Mouse (Mus musculus): ENCODE measurements around the gene Gabrb1. TPM values are rescaled to one million over a fixed set of nuclear protein-coding genes. Genes with fewer than 3 reads are reported as not detected.
"Not testable (repeated sequence)": the region's sequence is repeated elsewhere in the genome, so short reads cannot be mapped to it uniquely, and the experiment has no call there.

Gene Gabrb1
- total RNA-seq, 2 experiments from 2014 or later = 83.9 to 93.3 TPM

- intact Hi-C loops (cut with DNase I) = loop anchor here (10.0 kb wide), 1 partner anchor 89 kb away; no protein-coding TSS in a partner anchor
- no peak for DNase-seq (ENCODE audit: low spot score in 2 of 2)
Measured at GRCm38 (mm10) chr5:71976133-71976532, 318.2 kb downstream of the Gabrb1 start.

GRCm38 (mm10) chr5:71976571-71977061 lies 318.7 kb downstream of the Gabrb1 start:
- DNase-seq (ENCODE audit: low spot score in 2 of 2) = peak; percentile 50 to 60
- intact Hi-C loops (cut with DNase I) = loop anchor here (10.0 kb wide), 1 partner anchor 88 kb away; no protein-coding TSS in a partner anchor

GRCm38 (mm10) chr5:71986561-71986960 lies 328.6 kb downstream of the Gabrb1 start:
- no peak for DNase-seq (ENCODE audit: low spot score in 2 of 2)
- intact Hi-C loops (cut with DNase I) = no loop called here

- DNase-seq (ENCODE audit: low spot score in 2 of 2) = peak; percentile 48 to 49
- intact Hi-C loops (cut with DNase I) = no loop called here
Measured at GRCm38 (mm10) chr5:71986983-71987398, 329.1 kb downstream of the Gabrb1 start.

- intact Hi-C loops (cut with DNase I) = no loop called here
Measured at GRCm38 (mm10) chr5:71999466-71999865, 341.6 kb downstream of the Gabrb1 start.

GRCm38 (mm10) chr5:72003811-72004435 lies 346.0 kb downstream of the Gabrb1 start:
- no peak for DNase-seq (ENCODE audit: low spot score in 2 of 2)

More at GRCm38 (mm10) chr5:71999466-71999865, 341.6 kb downstream of the Gabrb1 start:
- DNase-seq (ENCODE audit: low spot score in 2 of 2) = no peak

GRCm38 (mm10) chr5:72036954-72037353 lies 379.0 kb downstream of the Gabrb1 start:
- intact Hi-C loops (cut with DNase I) = no loop called here
- DNase-seq (ENCODE audit: low spot score in 2 of 2) = no peak

More at GRCm38 (mm10) chr5:72003811-72004435, 346.0 kb downstream of the Gabrb1 start:
- intact Hi-C loops (cut with DNase I) = no loop called here

GRCm38 (mm10) chr5:72043226-72044151 lies 385.6 kb downstream of the Gabrb1 start:
- intact Hi-C loops (cut with DNase I) = no loop called here

GRCm38 (mm10) chr5:72046261-72046660 lies 388.3 kb downstream of the Gabrb1 start:
- intact Hi-C loops (cut with DNase I) = no loop called here
- no peak for DNase-seq (ENCODE audit: low spot score in 2 of 2)

More at GRCm38 (mm10) chr5:72043226-72044151, 385.6 kb downstream of the Gabrb1 start:
- no peak for DNase-seq (ENCODE audit: low spot score in 2 of 2)

- no peak for DNase-seq (ENCODE audit: low spot score in 2 of 2)
- intact Hi-C loops (cut with DNase I) = loop anchor here (10.0 kb wide), 1 partner anchor 89 kb away; no protein-coding TSS in a partner anchor
Measured at GRCm38 (mm10) chr5:72064079-72064478, 406.2 kb downstream of the Gabrb1 start.

- DNase-seq (ENCODE audit: low spot score in 2 of 2) = peak in 1 of 2 experiments; percentile 34
- intact Hi-C loops (cut with DNase I) = loop anchor here (10.0 kb wide), 1 partner anchor 94 kb away; no protein-coding TSS in a partner anchor
Measured at GRCm38 (mm10) chr5:72068826-72069225, 410.9 kb downstream of the Gabrb1 start.

- intact Hi-C loops (cut with DNase I) = loop anchor here (10.0 kb wide), 1 partner anchor 95 kb away; no protein-coding TSS in a partner anchor
- not testable (repeated sequence) for DNase-seq (ENCODE audit: low spot score in 2 of 2)
Measured at GRCm38 (mm10) chr5:72069398-72069797, 411.5 kb downstream of the Gabrb1 start.

- intact Hi-C loops (cut with DNase I) = no loop called here
- DNase-seq (ENCODE audit: low spot score in 2 of 2) = no peak
Measured at GRCm38 (mm10) chr5:72076781-72077180, 418.9 kb downstream of the Gabrb1 start.

- intact Hi-C loops (cut with DNase I) = no loop called here
- no peak for DNase-seq (ENCODE audit: low spot score in 2 of 2)
Measured at GRCm38 (mm10) chr5:72086518-72086917, 428.6 kb downstream of the Gabrb1 start.

GRCm38 (mm10) chr5:72094582-72094981 lies 436.7 kb downstream of the Gabrb1 start:
- intact Hi-C loops (cut with DNase I) = loop anchor here (2.0 to 10.0 kb wide), 3 partner anchors 392 to 592 kb away; partner anchors contain the start of gene Cox7b2
- no peak for DNase-seq (ENCODE audit: low spot score in 2 of 2)

- DNase-seq (ENCODE audit: low spot score in 2 of 2) = no peak
- intact Hi-C loops (cut with DNase I) = loop anchor here (2.0 to 10.0 kb wide), 2 partner anchors 550 to 592 kb away; partner anchors contain the start of gene Cox7b2
Measured at GRCm38 (mm10) chr5:72095015-72095414, 437.1 kb downstream of the Gabrb1 start.

- no peak for DNase-seq (ENCODE audit: low spot score in 2 of 2)
Measured at GRCm38 (mm10) chr5:72104274-72104921, 446.5 kb downstream of the Gabrb1 start.

GRCm38 (mm10) chr5:72122414-72123037 lies 464.6 kb downstream of the Gabrb1 start:
- intact Hi-C loops (cut with DNase I) = no loop called here

More at GRCm38 (mm10) chr5:72104274-72104921, 446.5 kb downstream of the Gabrb1 start:
- intact Hi-C loops (cut with DNase I) = no loop called here

GRCm38 (mm10) chr5:72126681-72127080 lies 468.8 kb downstream of the Gabrb1 start:
- no peak for DNase-seq (ENCODE audit: low spot score in 2 of 2)

More at GRCm38 (mm10) chr5:72122414-72123037, 464.6 kb downstream of the Gabrb1 start:
- DNase-seq (ENCODE audit: low spot score in 2 of 2) = no peak

More at GRCm38 (mm10) chr5:72126681-72127080, 468.8 kb downstream of the Gabrb1 start:
- intact Hi-C loops (cut with DNase I) = no loop called here

All from left cerebral cortex, postnatal 36 days (tissue).